Mouse (Mus musculus): Measurements from ENCODE around the gene Gimap1. TPM values are rescaled to one million over a fixed set of nuclear protein-coding genes. Genes with fewer than 3 reads are reported as not detected.
A peak's percentile ranks its signal among the peaks of the same experiment; 100 is the strongest.

Gene Gimap1
- polyA plus RNA-seq, 2 experiments: 1.8 to 3.2 TPM

GRCm38 (mm10) chr6:48772030-48772429 is 33.2 kb downstream of the Gimap1 start:
- Histone ChIP-seq H3K27ac (no peak overlapping the region), H3K9me3 (ENCODE audit: control insufficient read depth, low read length) (no peaks in the 10 kb centered on the region), H3K4me1 (replicated peaks; ENCODE audit: control insufficient read depth in 2 of 2, insufficient read depth in 2 of 2, low read length in 1 of 2) (peaks cover 0 to 5% of the 10 kb centered on the region in 2 experiments; a peak in 1 of 4 replicates), H3K9ac (replicated peaks) (no peak overlapping the region), H3K4me2 (ENCODE audit: low read depth) (no peak overlapping the region), H3K4me3 (ENCODE audit: insufficient read depth in 1 of 2, low read depth in 2 of 2, low read length in 2 of 2) (no peak overlapping the region), H3K36me3 (replicated peaks; ENCODE audit: control insufficient read depth, insufficient read depth, low read depth) (no peaks in the 10 kb centered on the region), H3K27me3 (ENCODE audit: control insufficient read depth, insufficient read depth, low read length) (no peaks in the 10 kb centered on the region)
- no peak for ATAC-seq (ENCODE audit: insufficient read depth)
- WGBS (ENCODE audit: insufficient replicate concordance): 5% methylated on average over 8 of the region's 8 CpGs
- peak; percentile 4 to 18 (median 16) for DNase-seq (ENCODE audit: low read depth in 3 of 3, low spot score in 3 of 3)
- no peak for TF ChIP-seq EP300 (IDR thresholded peaks at IDR 0.05; ENCODE audit: low read depth)
- TF ChIP-seq CTCF (IDR thresholded peaks at IDR 0.05; ENCODE audit: low read depth): peak; percentile 87

- ATAC-seq (ENCODE audit: insufficient read depth) (no peak), DNase-seq (ENCODE audit: low read depth in 3 of 3, low spot score in 3 of 3) (no peak)
- Histone ChIP-seq H3K36me3 (replicated peaks; ENCODE audit: control insufficient read depth, insufficient read depth, low read depth) (no peaks in the 10 kb centered on the region), H3K9me3 (ENCODE audit: control insufficient read depth, low read length) (no peaks in the 10 kb centered on the region), H3K4me2 (ENCODE audit: low read depth) (no peak overlapping the region), H3K27me3 (ENCODE audit: control insufficient read depth, insufficient read depth, low read length) (no peaks in the 10 kb centered on the region), H3K4me3 (ENCODE audit: insufficient read depth in 1 of 2, low read depth in 2 of 2, low read length in 2 of 2) (no peak overlapping the region), H3K9ac (replicated peaks) (no peak overlapping the region), H3K4me1 (replicated peaks; ENCODE audit: control insufficient read depth in 2 of 2, insufficient read depth in 2 of 2, low read length in 1 of 2) (no peaks in the 10 kb centered on the region), H3K27ac (no peak overlapping the region)
- WGBS (ENCODE audit: insufficient replicate concordance): 54% methylated on average over 1 of the region's 1 CpGs
- no peak for TF ChIP-seq EP300 (IDR thresholded peaks at IDR 0.05; ENCODE audit: low read depth)
- no peak for TF ChIP-seq CTCF (IDR thresholded peaks at IDR 0.05; ENCODE audit: low read depth)
Measured at GRCm38 (mm10) chr6:48784406-48784805, 45.6 kb downstream of the Gimap1 start.

- WGBS (ENCODE audit: insufficient replicate concordance): 33% methylated on average over 1 of the region's 1 CpGs
- no peak overlapping the region for H3K4me3 ChIP-seq (ENCODE audit: insufficient read depth in 1 of 2, low read depth in 2 of 2, low read length in 2 of 2)
- no peak overlapping the region for H3K27ac ChIP-seq
- no peaks in the 10 kb centered on the region for H3K27me3 ChIP-seq (ENCODE audit: control insufficient read depth, insufficient read depth, low read length)
- H3K4me2 ChIP-seq (ENCODE audit: low read depth): no peak overlapping the region
- no peaks in the 10 kb centered on the region for H3K9me3 ChIP-seq (ENCODE audit: control insufficient read depth, low read length)
- no peak for DNase-seq (ENCODE audit: low read depth in 3 of 3, low spot score in 3 of 3)
- TF ChIP-seq EP300 (IDR thresholded peaks at IDR 0.05; ENCODE audit: low read depth): no peak
- TF ChIP-seq CTCF (IDR thresholded peaks at IDR 0.05; ENCODE audit: low read depth): no peak
- no peak for ATAC-seq (ENCODE audit: insufficient read depth)
- H3K9ac ChIP-seq (replicated peaks): no peak overlapping the region
- H3K4me1 ChIP-seq (replicated peaks; ENCODE audit: control insufficient read depth in 2 of 2, insufficient read depth in 2 of 2, low read length in 1 of 2): no peaks in the 10 kb centered on the region
- no peaks in the 10 kb centered on the region for H3K36me3 ChIP-seq (replicated peaks; ENCODE audit: control insufficient read depth, insufficient read depth, low read depth)
Measured at GRCm38 (mm10) chr6:48785189-48785588, 46.3 kb downstream of the Gimap1 start.

GRCm38 (mm10) chr6:48785601-48786000 is 46.7 kb downstream of the Gimap1 start:
- WGBS (ENCODE audit: insufficient replicate concordance): 53% methylated on average over 2 of the region's 2 CpGs
- no peak for ATAC-seq (ENCODE audit: insufficient read depth)
- Histone ChIP-seq H3K9ac (replicated peaks) (no peak overlapping the region), H3K36me3 (replicated peaks; ENCODE audit: control insufficient read depth, insufficient read depth, low read depth) (no peaks in the 10 kb centered on the region), H3K4me3 (ENCODE audit: insufficient read depth in 1 of 2, low read depth in 2 of 2, low read length in 2 of 2) (no peak overlapping the region), H3K9me3 (ENCODE audit: control insufficient read depth, low read length) (no peaks in the 10 kb centered on the region), H3K27me3 (ENCODE audit: control insufficient read depth, insufficient read depth, low read length) (no peaks in the 10 kb centered on the region), H3K4me1 (replicated peaks; ENCODE audit: control insufficient read depth in 2 of 2, insufficient read depth in 2 of 2, low read length in 1 of 2) (no peaks in the 10 kb centered on the region), H3K4me2 (ENCODE audit: low read depth) (no peak overlapping the region), H3K27ac (no peak overlapping the region)
- TF ChIP-seq EP300 (IDR thresholded peaks at IDR 0.05; ENCODE audit: low read depth): no peak
- DNase-seq (ENCODE audit: low read depth in 3 of 3, low spot score in 3 of 3): no peak

- DNase-seq (ENCODE audit: low read depth in 3 of 3, low spot score in 3 of 3) (no peak), ATAC-seq (ENCODE audit: insufficient read depth) (no peak)
- no peak overlapping the region for H3K4me3 ChIP-seq (ENCODE audit: insufficient read depth in 1 of 2, low read depth in 2 of 2, low read length in 2 of 2)
- TF ChIP-seq CTCF (IDR thresholded peaks at IDR 0.05; ENCODE audit: low read depth) (no peak), EP300 (IDR thresholded peaks at IDR 0.05; ENCODE audit: low read depth) (no peak)
- H3K9ac ChIP-seq (replicated peaks): no peak overlapping the region
- WGBS (ENCODE audit: insufficient replicate concordance): 43% methylated on average over 2 of the region's 2 CpGs
- no peaks in the 10 kb centered on the region for H3K36me3 ChIP-seq (replicated peaks; ENCODE audit: control insufficient read depth, insufficient read depth, low read depth)
- no peaks in the 10 kb centered on the region for H3K4me1 ChIP-seq (replicated peaks; ENCODE audit: control insufficient read depth in 2 of 2, insufficient read depth in 2 of 2, low read length in 1 of 2)
- no peak overlapping the region for H3K27ac ChIP-seq
- H3K4me2 ChIP-seq (ENCODE audit: low read depth): no peak overlapping the region
- no peaks in the 10 kb centered on the region for H3K9me3 ChIP-seq (ENCODE audit: control insufficient read depth, low read length)
- H3K27me3 ChIP-seq (ENCODE audit: control insufficient read depth, insufficient read depth, low read length): no peaks in the 10 kb centered on the region
Measured at GRCm38 (mm10) chr6:48787867-48788266, 49.0 kb downstream of the Gimap1 start.

Other genes with a start within 250 kb of the Gimap1 start
- gene Atp6v0e2, start 201.4 kb upstream of the Gimap1 start, polyA plus RNA-seq (2012; rRNA removed): 0.75 and 1.0 TPM in 2 replicates
- gene Atp6v0e2, start 201.4 kb upstream of the Gimap1 start, polyA plus RNA-seq (2014; fragmentation: Nextera tagmentation; extraction: Ambion mirVana): 0.77 and 0.81 TPM in 2 replicates
- 2.8 and 3.0 TPM in 2 replicates for gene Lrrc61, start 184.3 kb upstream of the Gimap1 start, polyA plus RNA-seq (2012; rRNA removed)
- 1.3 and 1.7 TPM in 2 replicates for gene Lrrc61, start 184.3 kb upstream of the Gimap1 start, polyA plus RNA-seq (2014; fragmentation: Nextera tagmentation; extraction: Ambion mirVana)
- 11.3 and 12.0 TPM in 2 replicates for gene Rarres2, start 166.3 kb upstream of the Gimap1 start, polyA plus RNA-seq (2012; rRNA removed)
- 16.3 and 20.0 TPM in 2 replicates for gene Rarres2, start 166.3 kb upstream of the Gimap1 start, polyA plus RNA-seq (2014; fragmentation: Nextera tagmentation; extraction: Ambion mirVana)
- not detected in 2 replicates for gene Gm45021, start 149.4 kb upstream of the Gimap1 start, polyA plus RNA-seq (2012; rRNA removed)
- gene Gm45021, start 149.4 kb upstream of the Gimap1 start, polyA plus RNA-seq (2014; fragmentation: Nextera tagmentation; extraction: Ambion mirVana): not detected in 2 replicates
- 7.1 and 7.3 TPM in 2 replicates for gene Repin1, start 145.2 kb upstream of the Gimap1 start, polyA plus RNA-seq (2012; rRNA removed)
- 6.3 and 6.5 TPM in 2 replicates for gene Repin1, start 145.2 kb upstream of the Gimap1 start, polyA plus RNA-seq (2014; fragmentation: Nextera tagmentation; extraction: Ambion mirVana)
- not detected in 2 replicates for gene Gm44965, start 145.1 kb upstream of the Gimap1 start, polyA plus RNA-seq (2012; rRNA removed)
- gene Gm44965, start 145.1 kb upstream of the Gimap1 start, polyA plus RNA-seq (2014; fragmentation: Nextera tagmentation; extraction: Ambion mirVana): not detected in 2 replicates
- 1.0 TPM in 2 replicates for gene Zfp775, start 137.0 kb upstream of the Gimap1 start, polyA plus RNA-seq (2012; rRNA removed)
- gene Zfp775, start 137.0 kb upstream of the Gimap1 start, polyA plus RNA-seq (2014; fragmentation: Nextera tagmentation; extraction: Ambion mirVana): 1.4 and 1.7 TPM in 2 replicates
- gene AI854703, start 112.3 kb upstream of the Gimap1 start, polyA plus RNA-seq (2012; rRNA removed): 0.31 and 0.34 TPM in 2 replicates
- gene AI854703, start 112.3 kb upstream of the Gimap1 start, polyA plus RNA-seq (2014; fragmentation: Nextera tagmentation; extraction: Ambion mirVana): 0.06 and 0.27 TPM in 2 replicates
- 0.90 and 1.3 TPM in 2 replicates for gene Gimap8, start 91.8 kb upstream of the Gimap1 start, polyA plus RNA-seq (2012; rRNA removed)
- gene Gimap8, start 91.8 kb upstream of the Gimap1 start, polyA plus RNA-seq (2014; fragmentation: Nextera tagmentation; extraction: Ambion mirVana): 0.17 and 0.18 TPM in 2 replicates
- gene Gimap9, start 62.9 kb upstream of the Gimap1 start, polyA plus RNA-seq (2012; rRNA removed): 3.9 and 7.2 TPM in 2 replicates
- 8.0 and 10.6 TPM in 2 replicates for gene Gimap9, start 62.9 kb upstream of the Gimap1 start, polyA plus RNA-seq (2014; fragmentation: Nextera tagmentation; extraction: Ambion mirVana)
- 5.0 and 6.2 TPM in 2 replicates for gene Gimap4, start 54.5 kb upstream of the Gimap1 start, polyA plus RNA-seq (2012; rRNA removed)
- 8.3 and 8.8 TPM in 2 replicates for gene Gimap4, start 54.5 kb upstream of the Gimap1 start, polyA plus RNA-seq (2014; fragmentation: Nextera tagmentation; extraction: Ambion mirVana)
- 2.7 and 4.3 TPM in 2 replicates for gene Gimap6, start 30.8 kb upstream of the Gimap1 start, polyA plus RNA-seq (2012; rRNA removed)
- gene Gimap6, start 30.8 kb upstream of the Gimap1 start, polyA plus RNA-seq (2014; fragmentation: Nextera tagmentation; extraction: Ambion mirVana): 6.6 and 6.8 TPM in 2 replicates
- 0.39 TPM in 1 of 2 replicates, not detected in the other for gene Gm28053, start 20.4 kb upstream of the Gimap1 start, polyA plus RNA-seq (2012; rRNA removed)
- gene Gm28053, start 20.4 kb upstream of the Gimap1 start, polyA plus RNA-seq (2014; fragmentation: Nextera tagmentation; extraction: Ambion mirVana): 0.48 and 1.0 TPM in 2 replicates
- 0.06 TPM in 1 of 2 replicates, not detected in the other for gene Gimap7, start 20.4 kb upstream of the Gimap1 start, polyA plus RNA-seq (2012; rRNA removed)
- 0.10 TPM in 1 of 2 replicates, not detected in the other for gene Gimap7, start 20.4 kb upstream of the Gimap1 start, polyA plus RNA-seq (2014; fragmentation: Nextera tagmentation; extraction: Ambion mirVana)
- gene Gimap5, start 7.1 kb downstream of the Gimap1 start, polyA plus RNA-seq (2012; rRNA removed): 1.8 and 1.9 TPM in 2 replicates
- gene Gimap5, start 7.1 kb downstream of the Gimap1 start, polyA plus RNA-seq (2014; fragmentation: Nextera tagmentation; extraction: Ambion mirVana): 2.1 and 2.7 TPM in 2 replicates
- gene Gimap3, start 31.8 kb downstream of the Gimap1 start, polyA plus RNA-seq (2012; rRNA removed): 0.05 and 0.06 TPM in 2 replicates
- not detected in 2 replicates for gene Gimap3, start 31.8 kb downstream of the Gimap1 start, polyA plus RNA-seq (2014; fragmentation: Nextera tagmentation; extraction: Ambion mirVana)
- 34.5 and 37.1 TPM in 2 replicates for gene Tmem176a, start 101.9 kb downstream of the Gimap1 start, polyA plus RNA-seq (2012; rRNA removed)
- gene Tmem176a, start 101.9 kb downstream of the Gimap1 start, polyA plus RNA-seq (2014; fragmentation: Nextera tagmentation; extraction: Ambion mirVana): 112 and 126 TPM in 2 replicates
- gene Tmem176b, start 102.4 kb downstream of the Gimap1 start, polyA plus RNA-seq (2012; rRNA removed): 94.7 and 107 TPM in 2 replicates
- gene Tmem176b, start 102.4 kb downstream of the Gimap1 start, polyA plus RNA-seq (2014; fragmentation: Nextera tagmentation; extraction: Ambion mirVana): 146 and 152 TPM in 2 replicates
- 0.02 TPM in 1 of 2 replicates, not detected in the other for gene Aoc1, start 133.8 kb downstream of the Gimap1 start, polyA plus RNA-seq (2012; rRNA removed)
- gene Aoc1, start 133.8 kb downstream of the Gimap1 start, polyA plus RNA-seq (2014; fragmentation: Nextera tagmentation; extraction: Ambion mirVana): not detected in 2 replicates
- not detected in 2 replicates for gene 1600015I10Rik, start 190.8 kb downstream of the Gimap1 start, polyA plus RNA-seq (2012; rRNA removed)
- not detected in 2 replicates for gene 1600015I10Rik, start 190.8 kb downstream of the Gimap1 start, polyA plus RNA-seq (2014; fragmentation: Nextera tagmentation; extraction: Ambion mirVana)
- gene Doxl2, start 235.9 kb downstream of the Gimap1 start, polyA plus RNA-seq (2012; rRNA removed): not detected in 2 replicates
- gene Doxl2, start 235.9 kb downstream of the Gimap1 start, polyA plus RNA-seq (2014; fragmentation: Nextera tagmentation; extraction: Ambion mirVana): not detected in 2 replicates
- not detected in 2 replicates for gene Svs1, start 247.8 kb downstream of the Gimap1 start, polyA plus RNA-seq (2012; rRNA removed)
- gene Svs1, start 247.8 kb downstream of the Gimap1 start, polyA plus RNA-seq (2014; fragmentation: Nextera tagmentation; extraction: Ambion mirVana): not detected in 2 replicates

Measured in liver, embryonic 14.5 days (tissue).